Mouse (Mus musculus): ENCODE data around the gene Pdpk1.

GRCm38 (mm10) chr17:24140845-24141424, 9.8 kb downstream of the Pdpk1 start:
- TF ChIP-seq CTCF (IDR thresholded peaks at IDR 0.05; ENCODE audit: low read depth), result no peak
- TF ChIP-seq EP300 (IDR thresholded peaks at IDR 0.05; ENCODE audit: low read depth), result no peak
